Mouse (Mus musculus): Measurements from ENCODE around the gene Unc5c. TPM values are rescaled to one million over a fixed set of nuclear protein-coding genes. Genes with fewer than 3 reads are reported as not detected.

The Unc5c gene
- polyA plus RNA-seq, 1 experiment from 2014 or later, result 20.7 TPM

DNA sequence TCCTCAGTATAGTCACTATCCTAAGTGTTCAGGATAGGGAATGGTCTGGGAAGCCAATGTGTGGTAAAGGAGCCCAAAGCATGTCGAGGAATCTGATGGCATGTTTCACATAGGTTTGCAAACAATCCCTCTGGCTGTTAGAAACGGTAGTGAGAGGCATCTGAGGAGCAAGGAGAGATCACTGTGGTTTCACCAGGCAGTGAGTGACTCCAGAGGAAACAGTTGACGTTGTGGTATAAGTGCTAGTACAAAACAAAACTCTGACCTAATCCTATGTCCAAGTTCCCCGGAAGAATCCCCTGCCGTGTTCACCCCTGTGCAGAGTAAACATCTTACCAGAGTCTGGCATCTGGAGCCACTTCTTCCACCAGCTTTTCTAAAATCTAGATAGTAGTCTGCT is 179.2 kb downstream of the Unc5c start:
- no peak for ATAC-seq (ENCODE audit: low read depth)

GRCm38 (mm10) chr3:141646588-141646987 is 181.6 kb downstream of the Unc5c start:
- Histone ChIP-seq H3K4me1 (ENCODE audit: control insufficient read depth, insufficient read depth, low read length) (no peaks in the 10 kb centered on the region), H3K4me2 (ENCODE audit: low read depth, low read length) (no peak overlapping the region), H3K9ac (replicated peaks; ENCODE audit: low read depth, low read length) (no peak overlapping the region), H3K4me3 (ENCODE audit: low read depth, low read length) (no peak overlapping the region), H3K36me3 (ENCODE audit: control insufficient read depth, insufficient read depth, low read length) (no peaks in the 10 kb centered on the region), H3K9me3 (ENCODE audit: control insufficient read depth, low read length) (no peaks in the 10 kb centered on the region), H3K27ac (ENCODE audit: low read depth, low read length) (no peak overlapping the region), H3K27me3 (ENCODE audit: control insufficient read depth, insufficient read depth, low read length) (no peaks in the 10 kb centered on the region)
- 90% methylated on average over 2 of the region's 2 CpGs for WGBS
- ATAC-seq (ENCODE audit: low read depth), result no peak

More for the DNA sequence above, 179.2 kb downstream of the Unc5c start:
- Histone ChIP-seq H3K4me2 (ENCODE audit: low read depth, low read length) (no peak overlapping the region), H3K36me3 (ENCODE audit: control insufficient read depth, insufficient read depth, low read length) (no peaks in the 10 kb centered on the region), H3K9ac (replicated peaks; ENCODE audit: low read depth, low read length) (no peak overlapping the region), H3K9me3 (ENCODE audit: control insufficient read depth, low read length) (no peaks in the 10 kb centered on the region), H3K27me3 (ENCODE audit: control insufficient read depth, insufficient read depth, low read length) (no peaks in the 10 kb centered on the region), H3K4me3 (ENCODE audit: low read depth, low read length) (no peak overlapping the region), H3K4me1 (ENCODE audit: control insufficient read depth, insufficient read depth, low read length) (no peaks in the 10 kb centered on the region), H3K27ac (ENCODE audit: low read depth, low read length) (no peak overlapping the region)
- 78% methylated on average over 5 of the region's 5 CpGs for WGBS

- Histone ChIP-seq H3K27ac (ENCODE audit: low read depth, low read length) (no peak overlapping the region), H3K4me3 (ENCODE audit: low read depth, low read length) (no peak overlapping the region), H3K4me1 (ENCODE audit: control insufficient read depth, insufficient read depth, low read length) (no peaks in the 10 kb centered on the region), H3K36me3 (ENCODE audit: control insufficient read depth, insufficient read depth, low read length) (no peaks in the 10 kb centered on the region), H3K27me3 (ENCODE audit: control insufficient read depth, insufficient read depth, low read length) (no peaks in the 10 kb centered on the region), H3K4me2 (ENCODE audit: low read depth, low read length) (no peak overlapping the region), H3K9ac (replicated peaks; ENCODE audit: low read depth, low read length) (no peak overlapping the region), H3K9me3 (ENCODE audit: control insufficient read depth, low read length) (no peaks in the 10 kb centered on the region)
- WGBS, result 83% methylated on average over 3 of the region's 3 CpGs
- no peak for ATAC-seq (ENCODE audit: low read depth)
Measured at GRCm38 (mm10) chr3:141650658-141651057, 185.6 kb downstream of the Unc5c start.

GRCm38 (mm10) chr3:141653915-141654314 is 188.9 kb downstream of the Unc5c start:
- WGBS, result 90% methylated on average over 1 of the region's 1 CpGs
- no peaks in the 10 kb centered on the region for H3K4me1 ChIP-seq (ENCODE audit: control insufficient read depth, insufficient read depth, low read length)
- H3K9me3 ChIP-seq (ENCODE audit: control insufficient read depth, low read length), result no peaks in the 10 kb centered on the region
- no peak overlapping the region for H3K4me2 ChIP-seq (ENCODE audit: low read depth, low read length)
- H3K4me3 ChIP-seq (ENCODE audit: low read depth, low read length), result no peak overlapping the region
- ATAC-seq (ENCODE audit: low read depth), result no peak
- H3K27ac ChIP-seq (ENCODE audit: low read depth, low read length), result no peak overlapping the region
- no peaks in the 10 kb centered on the region for H3K36me3 ChIP-seq (ENCODE audit: control insufficient read depth, insufficient read depth, low read length)
- no peak overlapping the region for H3K9ac ChIP-seq (replicated peaks; ENCODE audit: low read depth, low read length)
- no peaks in the 10 kb centered on the region for H3K27me3 ChIP-seq (ENCODE audit: control insufficient read depth, insufficient read depth, low read length)

DNA sequence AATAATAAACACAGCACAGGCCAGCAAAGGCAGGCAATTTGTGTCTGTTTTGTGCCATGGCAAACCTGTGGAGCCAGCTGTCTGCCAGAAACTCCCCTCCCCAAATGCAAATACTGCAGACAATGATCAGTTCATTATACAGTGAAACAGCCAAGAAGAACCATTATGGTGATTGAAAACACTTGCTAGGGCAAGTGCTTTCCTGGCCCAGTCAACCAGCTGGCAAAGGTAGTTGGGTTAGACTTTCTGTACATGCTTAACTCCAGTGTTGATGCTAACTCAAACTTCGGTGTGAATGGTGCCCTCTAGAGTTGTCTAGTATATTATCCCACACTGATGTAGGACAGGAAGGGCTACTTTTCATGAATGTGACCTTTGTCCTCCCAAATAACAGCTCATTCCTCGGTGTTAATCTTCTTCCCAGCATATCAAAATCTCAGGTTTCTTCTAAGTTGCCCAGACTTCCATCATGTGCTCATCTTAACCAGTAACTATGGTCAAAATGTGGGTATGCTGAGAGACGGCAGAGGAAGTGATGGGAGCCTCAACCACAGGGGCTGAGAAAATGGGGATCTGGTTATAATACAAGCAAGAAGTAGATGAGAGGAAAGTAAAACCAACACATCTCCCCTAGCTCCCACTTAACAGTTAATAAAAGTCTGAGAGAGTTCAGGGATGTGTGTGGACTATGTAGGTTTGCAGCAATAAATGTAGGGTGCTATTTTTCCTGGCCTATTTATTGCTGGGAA is 194.2 kb downstream of the Unc5c start:
- ATAC-seq (ENCODE audit: low read depth), result no peak
- Histone ChIP-seq H3K4me1 (ENCODE audit: control insufficient read depth, insufficient read depth, low read length) (no peaks in the 10 kb centered on the region), H3K4me3 (ENCODE audit: low read depth, low read length) (no peak overlapping the region), H3K36me3 (ENCODE audit: control insufficient read depth, insufficient read depth, low read length) (no peaks in the 10 kb centered on the region), H3K9me3 (ENCODE audit: control insufficient read depth, low read length) (no peaks in the 10 kb centered on the region), H3K27ac (ENCODE audit: low read depth, low read length) (no peak overlapping the region), H3K4me2 (ENCODE audit: low read depth, low read length) (no peak overlapping the region), H3K27me3 (ENCODE audit: control insufficient read depth, insufficient read depth, low read length) (no peaks in the 10 kb centered on the region), H3K9ac (replicated peaks; ENCODE audit: low read depth, low read length) (no peak overlapping the region)
- WGBS, result 77% methylated on average over 3 of the region's 3 CpGs

DNA sequence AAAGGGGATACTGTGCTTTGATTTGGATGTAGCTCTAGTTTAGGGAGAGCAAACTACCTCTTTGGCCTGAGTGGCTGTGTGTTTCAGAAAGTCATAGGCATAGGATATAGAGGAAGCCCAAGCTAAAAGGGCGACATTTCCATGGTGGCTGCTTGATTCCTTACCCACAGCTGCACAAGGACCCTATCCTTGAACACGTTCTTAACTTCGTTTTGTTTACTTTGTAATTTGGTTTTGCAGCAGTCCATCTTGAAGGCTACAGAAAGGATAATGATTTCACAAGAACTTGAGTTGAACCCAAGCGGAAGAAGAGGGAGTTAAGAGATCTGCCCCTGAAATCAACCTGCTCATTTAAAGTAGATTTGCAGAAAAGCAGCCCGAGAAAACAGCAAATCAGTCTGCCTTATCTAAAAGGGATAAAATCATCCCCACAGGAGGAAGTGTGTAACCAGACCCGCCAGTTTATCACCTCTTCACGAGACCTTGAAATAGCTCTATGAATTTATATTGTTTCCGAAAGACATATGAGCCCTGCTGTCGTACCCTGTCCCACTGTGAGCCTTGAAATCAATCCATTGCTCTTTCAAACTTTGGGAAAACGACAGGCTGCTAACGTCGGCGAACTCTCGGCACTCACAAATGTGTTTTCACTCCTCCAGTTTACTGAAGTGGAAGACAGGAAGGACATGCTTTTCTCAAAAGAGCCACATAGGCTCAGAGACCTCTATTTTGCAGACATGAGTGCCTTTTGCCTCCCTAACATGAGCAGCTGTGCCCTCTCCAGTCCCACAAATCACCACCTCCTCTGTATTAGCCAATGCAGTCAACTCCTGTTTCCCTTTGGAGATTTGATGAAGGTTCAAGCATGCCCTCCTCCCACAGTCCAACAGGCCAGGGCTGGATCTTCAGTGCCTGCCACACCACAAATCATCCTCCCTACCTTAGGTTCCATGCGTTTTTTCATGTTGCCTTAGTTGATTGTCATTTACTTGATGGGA is 195.3 kb downstream of the Unc5c start:
- 55% methylated on average over 15 of the region's 15 CpGs for WGBS
- Histone ChIP-seq H3K27me3 (ENCODE audit: control insufficient read depth, insufficient read depth, low read length) (no peaks in the 10 kb centered on the region), H3K9me3 (ENCODE audit: control insufficient read depth, low read length) (no peaks in the 10 kb centered on the region), H3K4me3 (ENCODE audit: low read depth, low read length) (no peak overlapping the region), H3K4me1 (ENCODE audit: control insufficient read depth, insufficient read depth, low read length) (no peaks in the 10 kb centered on the region), H3K4me2 (ENCODE audit: low read depth, low read length) (no peak overlapping the region), H3K36me3 (ENCODE audit: control insufficient read depth, insufficient read depth, low read length) (no peaks in the 10 kb centered on the region), H3K9ac (replicated peaks; ENCODE audit: low read depth, low read length) (no peak overlapping the region), H3K27ac (ENCODE audit: low read depth, low read length) (no peak overlapping the region)
- no peak for ATAC-seq (ENCODE audit: low read depth)

DNA sequence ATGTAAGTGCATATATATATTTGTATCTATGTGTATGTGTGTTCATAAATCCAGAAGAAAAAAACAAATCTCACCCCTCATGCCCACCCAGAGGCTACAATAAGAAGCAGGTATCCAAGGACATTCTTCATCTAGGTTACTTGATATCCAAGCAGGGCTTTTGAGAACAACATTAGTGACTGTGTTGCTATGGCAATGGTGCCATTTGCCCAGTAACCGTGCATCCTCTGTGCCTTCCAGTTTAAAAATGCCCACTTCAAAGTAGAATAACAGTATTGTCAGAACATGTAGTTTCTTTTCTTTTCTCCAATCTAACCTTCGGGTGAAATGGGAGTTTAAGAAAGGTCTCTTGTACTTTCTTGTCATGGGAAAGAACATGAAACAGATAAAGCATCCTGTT is 224.1 kb downstream of the Unc5c start:
- ATAC-seq (ENCODE audit: low read depth), result no peak
- Histone ChIP-seq H3K4me1 (ENCODE audit: control insufficient read depth, insufficient read depth, low read length) (no peaks in the 10 kb centered on the region), H3K27ac (ENCODE audit: low read depth, low read length) (no peak overlapping the region), H3K4me2 (ENCODE audit: low read depth, low read length) (no peak overlapping the region), H3K4me3 (ENCODE audit: low read depth, low read length) (no peak overlapping the region), H3K36me3 (ENCODE audit: control insufficient read depth, insufficient read depth, low read length) (no peaks in the 10 kb centered on the region), H3K9me3 (ENCODE audit: control insufficient read depth, low read length) (no peaks in the 10 kb centered on the region), H3K9ac (replicated peaks; ENCODE audit: low read depth, low read length) (no peak overlapping the region), H3K27me3 (ENCODE audit: control insufficient read depth, insufficient read depth, low read length) (no peaks in the 10 kb centered on the region)
- WGBS, result 39% methylated on average over 2 of the region's 2 CpGs

GRCm38 (mm10) chr3:141690676-141691075 is 225.7 kb downstream of the Unc5c start:
- Histone ChIP-seq H3K9me3 (ENCODE audit: control insufficient read depth, low read length) (no peaks in the 10 kb centered on the region), H3K27me3 (ENCODE audit: control insufficient read depth, insufficient read depth, low read length) (no peaks in the 10 kb centered on the region), H3K36me3 (ENCODE audit: control insufficient read depth, insufficient read depth, low read length) (no peaks in the 10 kb centered on the region), H3K27ac (ENCODE audit: low read depth, low read length) (no peak overlapping the region), H3K9ac (replicated peaks; ENCODE audit: low read depth, low read length) (no peak overlapping the region), H3K4me2 (ENCODE audit: low read depth, low read length) (no peak overlapping the region), H3K4me1 (ENCODE audit: control insufficient read depth, insufficient read depth, low read length) (no peaks in the 10 kb centered on the region), H3K4me3 (ENCODE audit: low read depth, low read length) (no peak overlapping the region)
- no peak for ATAC-seq (ENCODE audit: low read depth)
- WGBS, result 83% methylated on average over 1 of the region's 1 CpGs

DNA sequence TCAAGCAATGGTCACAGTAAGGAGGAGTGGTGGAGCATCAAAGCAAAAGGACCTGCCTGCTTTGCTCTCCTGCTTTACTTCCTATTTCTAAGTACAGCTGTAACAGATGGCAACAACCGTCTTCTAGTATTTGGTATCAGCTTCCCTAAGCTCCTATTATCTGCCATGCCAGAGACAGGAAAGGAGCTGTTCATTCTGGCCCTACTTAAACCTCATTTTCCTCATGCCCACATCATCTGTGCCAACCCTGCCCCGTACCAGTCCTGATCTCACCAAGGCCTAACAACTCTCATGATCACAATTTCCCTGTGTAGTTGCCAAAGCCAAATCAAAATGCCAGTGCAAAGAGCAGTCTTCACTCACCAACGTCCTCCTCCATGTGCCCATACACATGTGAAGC is 226.4 kb downstream of the Unc5c start:
- H3K36me3 ChIP-seq (ENCODE audit: control insufficient read depth, insufficient read depth, low read length), result no peaks in the 10 kb centered on the region
- no peaks in the 10 kb centered on the region for H3K27me3 ChIP-seq (ENCODE audit: control insufficient read depth, insufficient read depth, low read length)
- no peaks in the 10 kb centered on the region for H3K9me3 ChIP-seq (ENCODE audit: control insufficient read depth, low read length)
- H3K27ac ChIP-seq (ENCODE audit: low read depth, low read length), result no peak overlapping the region
- no peak overlapping the region for H3K4me2 ChIP-seq (ENCODE audit: low read depth, low read length)
- peak; percentile 9; the same call in 1 of the 2 replicates for ATAC-seq (ENCODE audit: low read depth)
- H3K4me1 ChIP-seq (ENCODE audit: control insufficient read depth, insufficient read depth, low read length), result no peaks in the 10 kb centered on the region
- WGBS, result 69% methylated on average over 3 of the region's 3 CpGs
- H3K9ac ChIP-seq (replicated peaks; ENCODE audit: low read depth, low read length), result no peak overlapping the region
- H3K4me3 ChIP-seq (ENCODE audit: low read depth, low read length), result no peak overlapping the region

All from neural tube, embryonic 14.5 days (tissue).